Mouse (Mus musculus): ENCODE measurements at regions not wholly inside any gene's neighbourhood (a gene's known extent, or its start where the extent isn't known, plus 50 kb on each side); places are given as distances from the start of the nearest gene placed in this dataset.

- TF ChIP-seq EP300 (IDR thresholded peaks at IDR 0.05; ENCODE audit: low read depth), result no peak
- TF ChIP-seq CTCF (IDR thresholded peaks at IDR 0.05; ENCODE audit: low read depth), result peak; percentile 38
Observed at GRCm38 (mm10) chr2:18585564-18586336, 86.4 kb upstream of the Commd3 start.
